Mouse (Mus musculus) layer of hippocampus, postnatal 25 days (tissue): ENCODE measurements around the gene Slc4a5. TPM values are rescaled to one million over a fixed set of nuclear protein-coding genes. Genes with fewer than 3 reads are reported as not detected.

Experiments used
- DNase-seq, 2 experiments: peaks; one replicate each; pipeline ENCODE4 v3.0.0; 2022; ENCODE audit warnings: mixed read lengths in 2 of 2, low spot score in 1 of 2; ENCODE audit errors: extremely low spot score in 1 of 2
- total RNA-seq, 2 experiments: library from RNA; stranded (reverse); gene quantifications; 2 replicates each; pipeline ENCODE4 v1.2.3; 2021

Gene Slc4a5
- under 1 TPM; 0.30 to 0.66 TPM for total RNA-seq

DNA sequence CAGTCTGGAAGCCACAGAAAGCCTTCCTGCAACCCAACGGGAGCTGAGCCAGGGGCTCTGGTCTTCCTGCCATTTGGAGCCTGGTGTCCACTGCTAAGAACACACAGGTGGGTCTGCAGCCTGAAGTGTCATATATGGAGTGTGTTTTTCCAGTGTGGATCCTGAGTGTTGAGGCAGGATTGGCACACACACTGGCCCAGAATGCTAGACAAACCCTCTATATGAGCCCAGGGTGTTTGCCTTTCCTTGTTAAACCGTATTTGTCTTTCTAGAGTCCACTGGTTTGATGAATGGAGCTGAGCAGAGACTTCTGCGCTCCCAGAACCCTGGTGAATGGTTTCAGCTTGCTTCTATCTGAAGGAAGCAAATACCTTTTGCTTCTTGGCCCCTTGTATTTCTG is at the start of gene Slc4a5:
Gene Slc4a5, plus strand, starts transcription at position 15 of the 400 bp plus-strand sequence.
- no peak for DNase-seq

DNA sequence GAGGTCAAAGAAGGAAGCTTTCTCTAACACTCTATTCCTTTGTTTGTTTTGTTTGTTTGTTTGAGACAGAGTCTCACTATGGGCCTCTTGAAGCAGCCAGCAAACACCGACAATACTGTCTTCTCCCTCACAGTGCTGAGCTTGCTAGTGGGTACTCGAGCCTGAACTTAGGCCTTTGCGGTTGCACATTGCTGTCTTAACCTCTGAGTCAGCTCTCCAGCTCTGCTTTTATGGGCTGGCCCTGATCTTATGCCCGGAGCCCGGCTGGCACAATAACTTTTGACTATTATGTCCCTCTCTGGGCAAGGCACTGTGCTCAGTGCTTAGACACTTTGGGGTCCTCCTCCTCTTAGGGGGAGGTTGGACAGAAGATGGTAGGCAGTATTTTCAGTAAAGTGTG is 49.8 kb upstream of the Slc4a5 start:
- no peak for DNase-seq

DNA sequence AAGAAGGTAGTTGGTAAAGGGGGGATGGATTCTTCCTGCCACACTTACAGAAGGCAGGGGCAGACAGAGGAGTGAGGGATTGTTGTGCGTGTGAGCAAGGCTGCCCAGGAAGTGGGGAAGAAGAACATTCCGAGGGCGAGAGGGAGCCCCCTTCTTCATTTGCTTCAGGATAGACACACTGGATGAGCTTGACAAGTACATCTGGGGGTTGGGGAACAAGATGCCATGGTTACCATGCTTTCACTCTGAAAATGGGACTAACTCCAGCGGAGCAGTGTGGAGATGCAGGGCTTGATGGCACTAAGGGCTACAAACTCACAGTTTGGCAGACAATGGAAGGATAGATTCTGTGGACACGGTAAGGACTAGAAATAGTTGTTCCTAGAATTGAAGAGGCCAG is 48.6 kb upstream of the Slc4a5 start:
- no peak for DNase-seq

DNA sequence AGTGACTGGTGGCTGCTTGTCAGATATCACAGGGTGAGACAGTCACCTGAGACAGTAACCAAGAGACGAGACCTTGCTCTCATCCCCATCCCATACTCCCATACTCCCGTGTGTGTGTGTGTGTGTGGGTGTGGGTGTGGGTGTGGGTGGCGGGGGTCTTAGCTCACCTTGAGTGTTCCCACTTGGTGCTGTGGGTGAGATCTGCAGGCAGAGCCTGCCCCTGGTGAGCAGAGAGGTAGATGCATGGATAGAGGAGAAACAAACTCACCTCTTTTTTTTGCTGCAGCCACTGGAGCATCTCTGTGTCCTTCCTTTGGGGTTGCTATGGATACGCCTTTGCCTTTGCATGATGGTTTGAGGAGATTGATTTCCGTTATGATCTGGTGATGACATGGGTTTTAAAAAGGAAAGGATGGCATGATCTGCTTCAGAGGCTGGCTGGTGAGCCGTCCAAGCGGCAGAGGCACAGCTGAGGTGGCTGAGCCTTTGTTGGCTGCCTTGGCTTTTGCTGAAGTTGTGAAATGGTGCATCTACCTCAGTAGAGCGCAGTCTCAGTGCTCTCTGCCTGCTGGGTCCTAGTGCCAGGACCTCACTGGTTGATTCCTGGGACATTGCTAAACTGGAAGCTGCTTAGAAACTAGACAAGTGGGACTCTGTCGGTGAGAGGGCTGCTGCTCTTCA is 47.2 kb upstream of the Slc4a5 start:
- peak; percentile 54 to 59 for DNase-seq

DNA sequence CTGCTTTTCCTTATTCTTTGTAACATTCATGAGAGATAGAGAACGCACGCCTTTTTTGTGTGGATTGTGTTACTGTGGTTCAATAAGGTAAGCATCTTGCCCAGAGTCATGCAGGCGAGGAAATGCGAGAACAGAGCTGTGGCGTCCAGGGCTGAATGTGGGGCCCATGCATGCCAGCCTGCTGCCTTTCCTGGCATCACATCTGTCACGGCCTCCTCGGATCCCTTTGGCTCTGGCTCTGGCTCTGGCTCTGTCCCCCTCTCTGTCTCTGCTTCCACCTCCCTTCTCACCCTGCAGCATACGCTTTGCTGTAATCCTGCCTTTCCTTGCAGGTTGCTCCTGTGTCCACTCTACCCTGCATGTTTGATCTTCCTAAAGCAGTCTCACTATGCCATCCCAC is 43.6 kb upstream of the Slc4a5 start:
- no peak for DNase-seq

DNA sequence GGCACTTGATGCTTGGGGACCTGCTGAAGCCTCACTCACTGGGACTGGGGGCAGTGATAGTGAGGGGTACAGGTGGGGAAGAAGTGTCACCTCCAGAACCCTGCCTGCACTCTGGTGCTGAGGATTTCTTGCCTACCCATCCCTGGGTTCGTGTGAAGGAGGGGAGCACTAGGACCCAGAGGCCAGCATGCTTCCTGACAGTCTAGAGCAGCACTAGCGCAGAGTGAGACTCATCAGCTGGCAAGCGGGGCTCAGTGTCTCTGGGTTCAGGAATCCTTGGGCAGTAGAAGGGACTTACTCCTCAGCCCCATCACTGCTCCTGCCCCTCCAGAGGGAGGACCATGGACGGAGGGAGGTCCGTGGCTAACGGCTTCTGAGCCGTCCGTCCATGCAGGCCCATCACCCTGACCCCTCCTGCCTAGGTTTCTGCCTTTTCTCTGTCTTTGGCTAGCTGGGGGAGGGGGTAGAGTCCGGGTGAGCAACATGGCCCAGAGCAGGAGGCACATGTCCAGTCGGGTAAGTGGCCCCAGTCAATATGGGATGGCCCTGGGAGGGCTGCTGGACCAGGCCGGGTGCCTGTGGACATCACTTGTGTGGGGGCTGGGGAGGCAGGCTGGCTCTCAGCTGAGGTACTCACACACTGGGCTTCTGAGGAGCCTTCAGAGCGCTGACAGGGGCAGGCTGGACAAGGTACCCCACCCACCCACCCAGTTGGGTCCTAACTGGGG is 40.1 kb upstream of the Slc4a5 start:
- DNase-seq: peak in 1 of 2 experiments; percentile 68

DNA sequence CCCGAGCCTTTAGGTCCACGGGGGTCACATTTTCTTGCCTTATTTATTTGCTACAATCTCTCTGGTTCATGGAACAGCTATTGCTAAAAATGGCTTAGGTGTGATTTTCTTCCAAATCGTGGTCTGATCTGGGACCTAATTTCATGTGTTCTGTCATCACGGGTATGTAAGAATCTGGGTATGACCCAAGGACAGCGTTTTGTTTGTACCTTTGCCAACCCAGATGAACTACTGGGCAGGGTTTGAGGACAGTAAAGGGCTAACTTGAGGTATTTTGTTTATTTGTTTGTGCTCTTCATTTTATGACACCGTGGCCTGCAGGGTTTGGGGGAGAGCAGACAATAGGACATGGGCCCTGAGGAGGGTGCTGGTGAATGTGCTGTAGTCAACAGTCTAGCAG is 39.0 kb upstream of the Slc4a5 start:
- DNase-seq: no peak

DNA sequence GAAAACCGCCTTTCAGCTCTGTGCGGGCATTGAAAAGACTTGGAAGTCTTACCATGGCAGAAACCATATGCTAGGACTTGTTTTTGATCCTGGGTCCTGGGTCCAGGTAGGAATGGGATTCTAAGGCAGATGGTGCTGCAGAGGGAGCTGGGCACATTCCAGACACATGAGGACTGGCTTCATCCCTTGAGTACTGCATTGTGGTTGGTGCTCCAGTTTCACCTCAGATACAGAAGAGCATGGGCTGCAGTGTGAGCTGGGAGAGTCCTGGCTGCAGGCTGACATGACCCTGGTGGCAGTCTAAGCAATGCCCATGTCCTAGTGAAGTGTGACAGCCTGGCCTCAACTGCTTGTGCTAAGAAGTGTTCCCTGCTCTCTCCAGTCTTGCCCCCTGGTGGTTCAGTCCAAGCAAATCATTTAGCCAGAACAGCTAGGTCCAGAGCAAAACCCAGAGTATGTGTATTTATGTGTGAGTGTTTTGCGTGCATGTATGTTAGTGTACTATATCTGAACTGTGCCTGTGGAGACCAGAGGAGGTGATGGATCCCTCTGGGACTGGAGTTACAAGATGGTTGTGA is 34.7 kb upstream of the Slc4a5 start:
- no peak for DNase-seq

DNA sequence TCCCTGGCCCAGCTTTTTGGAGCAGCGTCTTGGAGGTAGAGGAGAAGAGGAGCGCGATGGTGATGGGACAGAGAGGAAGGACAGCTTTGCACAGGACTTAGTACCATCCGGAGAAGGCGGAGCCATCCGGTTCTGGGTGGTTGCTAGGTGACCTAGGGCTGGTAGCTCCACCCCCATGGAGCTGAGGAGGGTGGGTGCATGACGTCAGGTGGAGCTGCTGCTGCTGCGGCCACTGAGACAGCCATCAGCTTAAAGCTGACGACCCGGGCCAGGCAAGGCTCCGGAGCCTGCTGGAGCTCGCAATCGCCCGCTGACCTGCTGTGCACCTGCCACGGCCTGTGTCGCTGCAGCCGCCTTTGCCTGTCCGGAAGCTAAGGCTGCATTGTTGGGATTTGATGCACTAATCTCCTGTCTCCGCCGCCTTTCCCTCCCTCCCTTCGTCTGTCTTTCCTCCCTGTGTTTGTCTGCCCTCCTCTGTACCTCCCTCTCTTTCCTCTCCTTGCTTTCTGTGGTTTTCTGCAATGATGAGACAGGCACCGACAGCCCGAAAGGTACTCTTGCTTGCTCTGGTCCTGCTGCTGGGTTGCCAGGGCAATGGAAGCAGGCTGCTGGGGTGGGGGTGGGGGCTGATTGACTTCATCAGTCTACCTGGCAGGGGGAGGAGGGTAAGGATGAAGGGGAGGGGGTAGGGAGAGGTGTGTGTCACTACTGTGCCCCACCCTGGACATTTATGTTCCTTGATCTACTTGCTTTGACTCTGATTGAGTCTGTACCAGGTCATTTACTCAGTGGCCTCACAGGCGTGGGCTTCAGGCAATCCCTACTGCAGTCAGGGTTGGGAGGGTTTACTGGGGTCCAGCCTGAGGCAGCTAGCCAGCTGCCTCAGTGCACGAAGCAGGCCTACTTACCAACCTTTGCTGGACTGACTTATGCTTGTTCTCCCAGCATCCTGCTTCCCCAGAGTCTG is 33.5 kb upstream of the Slc4a5 start:
- DNase-seq: peak; percentile 71 to 72

DNA sequence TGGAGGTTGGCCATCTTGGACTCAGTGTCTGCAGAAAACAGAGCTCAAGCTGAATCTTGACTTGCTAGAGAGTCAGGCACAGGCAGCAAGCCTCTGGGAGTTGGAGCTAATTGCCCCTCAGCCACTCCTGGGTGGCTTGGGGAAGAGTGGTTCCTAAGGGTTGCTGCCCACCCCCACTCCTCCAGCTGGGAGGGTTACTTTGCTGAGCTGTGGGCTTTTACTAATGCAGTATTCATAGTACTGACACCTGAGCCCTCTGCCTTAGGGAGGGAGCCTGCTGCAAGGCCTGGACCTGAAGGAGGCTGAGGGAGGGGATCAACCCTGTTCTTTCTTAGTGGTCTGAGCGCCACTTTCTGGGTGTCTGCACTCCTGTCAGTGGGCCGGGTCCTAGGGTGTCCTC is 32.7 kb upstream of the Slc4a5 start:
- DNase-seq: no peak

DNA sequence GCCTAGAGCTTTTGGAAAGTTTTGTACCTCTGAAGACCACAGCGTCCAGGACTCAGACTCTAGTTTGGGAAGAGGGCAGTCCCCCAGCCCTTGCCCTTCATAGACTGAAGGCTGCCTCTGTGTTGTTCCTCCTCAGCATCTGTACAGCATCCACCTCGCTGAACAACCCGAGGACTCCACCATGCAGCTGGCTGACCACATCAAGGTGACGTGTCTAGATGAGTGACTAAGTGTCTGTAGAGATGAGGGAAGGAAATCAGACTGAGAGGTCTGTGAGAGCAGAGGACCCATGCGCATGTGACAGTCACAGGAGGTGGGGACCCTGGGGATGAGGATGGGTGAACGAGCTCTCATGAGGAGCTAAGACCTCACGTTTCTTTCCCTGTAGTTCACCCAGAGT is 26.1 kb upstream of the Slc4a5 start:
- DNase-seq: no peak

DNA sequence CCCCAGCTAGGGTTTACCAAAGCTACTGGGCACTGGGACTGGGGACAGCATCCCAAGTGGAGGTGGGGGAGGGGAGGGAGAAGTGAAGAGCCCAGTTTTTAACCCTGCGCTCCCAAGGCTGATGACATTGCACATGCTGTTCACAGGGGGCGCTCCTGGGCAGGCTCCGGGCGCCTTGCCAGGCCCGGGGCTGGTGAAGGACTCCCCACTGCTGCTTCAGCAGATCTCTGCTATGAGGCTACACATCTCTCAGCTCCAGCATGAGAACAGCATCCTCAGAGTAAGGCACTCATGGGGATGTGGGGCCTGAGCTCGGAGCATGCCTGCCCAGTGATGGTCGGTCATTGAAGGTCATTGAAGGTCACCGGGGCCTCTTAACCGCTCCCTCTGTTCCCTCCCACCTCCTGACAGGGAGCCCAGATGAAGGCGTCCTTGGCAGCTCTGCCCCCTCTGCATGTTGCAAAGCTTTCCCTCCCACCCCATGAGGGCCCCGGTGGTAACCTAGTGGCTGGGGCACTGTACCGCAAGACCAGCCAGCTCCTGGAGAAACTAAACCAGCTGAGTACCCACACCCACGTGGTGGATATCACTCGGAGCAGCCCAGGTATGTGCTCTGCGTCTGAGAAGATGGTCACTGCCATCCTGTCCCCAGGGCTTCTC is 22.2 kb upstream of the Slc4a5 start:
- DNase-seq: peak; percentile 64 to 69

DNA sequence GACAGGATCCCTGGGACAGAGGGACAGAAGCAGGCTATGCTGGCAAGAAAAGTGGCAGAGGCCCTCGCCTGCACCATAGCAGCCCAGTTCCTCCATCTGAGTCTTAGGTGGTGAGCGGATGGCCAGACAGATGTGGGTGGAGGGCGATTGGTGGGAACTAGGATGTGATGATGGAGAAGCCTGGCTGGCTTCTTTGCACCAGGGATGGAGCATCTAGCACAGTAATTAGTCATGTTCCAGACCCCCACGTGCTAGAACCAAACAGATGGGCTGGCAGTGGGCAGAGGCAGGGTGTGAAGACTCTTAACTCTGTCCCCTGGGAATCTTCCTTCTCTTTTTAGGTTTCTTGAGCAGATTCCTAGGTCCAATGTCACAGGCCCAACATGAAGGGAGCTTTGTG is 16.3 kb upstream of the Slc4a5 start:
- peak in 1 of 2 experiments; percentile 7 for DNase-seq

DNA sequence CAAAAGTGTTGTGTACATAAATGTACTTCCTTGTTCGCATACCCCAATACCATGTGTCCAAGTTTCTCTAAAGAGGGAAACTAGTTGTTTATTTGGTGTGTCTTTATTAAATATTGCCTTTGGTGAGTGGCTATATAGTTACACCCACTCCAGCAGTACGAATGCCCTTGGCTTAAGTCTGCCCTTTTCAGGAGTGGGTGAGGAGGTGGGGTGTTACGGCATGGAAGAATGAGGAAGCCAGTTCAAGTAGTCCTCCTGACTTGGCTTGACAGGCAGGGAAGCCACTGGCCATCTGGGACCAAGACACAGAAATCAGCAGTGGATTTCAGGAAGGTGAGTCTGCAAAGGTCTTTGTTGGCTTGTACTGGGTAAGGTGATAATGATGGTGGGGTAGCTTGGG is 13.8 kb upstream of the Slc4a5 start:
- DNase-seq: no peak

DNA sequence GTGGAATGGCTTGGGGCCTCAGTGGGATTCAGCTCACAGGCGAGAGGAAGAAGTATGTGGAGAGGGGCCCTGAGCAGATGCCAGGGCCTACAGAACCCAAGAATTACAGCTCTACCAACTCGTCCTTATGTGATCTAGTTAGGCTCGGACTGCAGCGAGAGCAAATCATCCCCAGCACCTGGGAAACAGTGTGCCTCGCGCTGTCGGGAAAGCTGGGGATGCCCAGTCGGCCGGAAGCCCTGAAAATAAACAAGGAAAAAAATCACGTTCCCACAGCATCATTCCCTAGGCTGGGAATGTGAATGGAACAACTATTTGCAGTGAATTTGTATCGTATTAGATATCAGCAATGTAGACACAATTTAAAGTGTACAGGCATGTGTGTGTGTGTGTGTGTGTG is 13.3 kb upstream of the Slc4a5 start:
- no peak for DNase-seq

DNA sequence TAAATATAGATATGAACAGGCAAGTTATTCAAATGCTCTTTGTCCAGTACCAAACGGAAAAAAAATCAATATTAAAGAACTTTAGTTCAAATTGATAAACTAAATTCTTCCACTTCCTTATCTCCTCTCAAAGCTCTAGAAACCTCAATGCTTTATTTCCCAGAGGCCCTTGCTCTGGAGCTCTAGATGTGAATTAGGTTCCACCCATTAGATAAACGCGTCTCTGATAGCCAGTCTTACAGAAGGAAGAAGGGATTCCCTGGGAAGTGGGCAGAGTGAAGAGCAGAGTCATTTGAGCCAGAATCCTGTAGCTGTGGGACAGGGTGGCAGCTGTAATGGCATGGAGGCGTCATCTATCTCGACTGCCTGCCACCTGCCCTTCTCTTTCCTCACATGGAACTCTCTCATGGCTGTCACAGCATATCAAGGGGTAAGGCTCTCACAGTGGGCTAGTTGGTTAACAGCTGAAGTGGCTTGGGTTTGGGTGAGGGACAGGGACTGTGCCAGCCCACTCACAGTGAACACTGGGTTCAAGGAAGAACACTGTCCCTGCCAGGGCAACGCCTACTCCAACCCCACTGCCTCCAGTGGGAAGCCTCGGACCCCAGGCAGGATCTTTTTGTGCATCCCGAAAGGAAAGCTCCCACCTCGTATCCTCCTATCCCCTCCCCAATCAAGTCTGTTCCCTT is 12.1 kb upstream of the Slc4a5 start:
- DNase-seq: no peak

DNA sequence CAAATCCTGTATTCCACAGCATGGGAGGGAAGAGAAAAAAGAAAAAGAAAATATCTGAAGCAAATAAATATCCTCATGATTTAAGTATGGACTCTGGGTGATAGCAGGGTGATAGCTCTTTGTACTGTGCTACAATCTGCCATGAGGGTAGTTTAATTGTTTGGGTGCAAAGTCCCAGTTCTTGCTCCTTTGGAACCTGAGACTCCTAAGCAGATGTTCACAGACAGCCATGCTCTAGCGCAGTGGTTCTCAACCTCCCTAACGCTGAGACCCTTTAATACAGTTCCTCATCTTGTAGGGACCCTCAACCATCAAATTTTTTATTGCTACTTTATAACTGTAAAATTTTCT is 11.6 kb upstream of the Slc4a5 start:
- no peak for DNase-seq

DNA sequence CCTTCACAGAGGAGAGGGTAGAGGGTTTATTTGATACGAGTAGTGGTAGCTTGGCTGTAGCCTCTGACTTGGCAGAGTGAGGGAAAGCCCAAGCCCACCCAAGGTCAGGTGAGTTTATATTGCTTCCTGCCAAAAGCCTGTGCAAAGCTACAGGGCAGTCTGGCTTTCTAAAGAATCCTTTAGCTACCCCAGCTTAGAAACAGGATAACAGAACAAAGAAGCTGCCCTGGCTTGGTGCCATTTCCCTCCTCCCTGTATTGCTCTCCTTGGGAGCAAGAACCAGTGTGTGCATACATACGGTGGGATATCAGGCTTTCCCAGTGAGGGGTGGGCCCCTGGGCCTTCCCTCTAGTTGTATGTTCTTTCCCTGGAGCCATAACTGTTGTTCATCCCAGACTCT is 9.1 kb upstream of the Slc4a5 start:
- DNase-seq: no peak

DNA sequence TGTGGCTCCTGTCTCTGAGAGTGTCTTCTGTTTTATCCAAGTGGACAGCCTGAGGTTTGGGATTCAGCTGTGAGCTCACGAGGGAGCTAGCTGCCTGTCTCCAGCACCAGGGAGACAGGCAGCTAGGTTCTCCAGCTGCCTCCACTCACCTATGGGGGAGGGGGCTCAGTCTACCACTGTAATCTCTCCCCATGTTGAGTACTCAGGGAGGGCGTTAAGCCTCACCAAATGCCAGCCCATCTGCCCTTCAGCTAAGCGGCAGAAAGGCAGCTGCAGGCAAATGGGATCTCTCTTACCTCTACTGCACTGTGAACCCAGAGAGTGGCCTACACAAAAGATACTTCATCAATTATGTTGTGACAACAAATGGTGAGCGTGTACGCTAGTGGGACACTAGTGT is 8.1 kb upstream of the Slc4a5 start:
- DNase-seq: no peak
